Mouse (Mus musculus): ENCODE measurements around the gene Agt. TPM values are rescaled to one million over a fixed set of nuclear protein-coding genes. Genes with fewer than 3 reads are reported as not detected.

The Agt gene
- total RNA-seq, 1 experiment: not detected

DNA sequence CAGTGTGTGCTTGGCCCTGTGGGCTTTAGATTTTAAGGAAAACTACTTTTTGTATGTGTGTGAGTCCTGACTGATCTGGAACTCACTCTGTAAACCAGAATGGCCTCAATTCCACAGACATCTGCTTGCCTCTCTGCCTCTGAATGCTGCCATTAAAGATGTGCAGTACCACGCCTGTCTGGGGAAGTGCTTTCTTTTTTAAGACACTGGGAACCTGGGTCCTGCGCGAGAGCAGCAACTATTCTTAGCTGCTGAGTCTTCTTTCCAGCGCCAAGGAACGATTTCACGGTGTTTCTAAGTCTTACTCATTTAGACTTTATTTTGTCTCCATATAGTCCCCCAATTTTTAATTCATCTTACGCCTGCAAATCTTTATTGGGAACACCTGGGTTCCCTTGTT, 22.7 kb downstream of the Agt start:
- H3K4me1 ChIP-seq (ENCODE audit: control insufficient read depth in 2 of 2, insufficient read depth in 2 of 2, low read length in 2 of 2, poor library complexity in 1 of 2): 0 out of 4 replicates have a peak, but pooled peaks cover 2% of the 10 kb centered on the region in 2 experiments
- no peak for TF ChIP-seq ZNF384 (IDR thresholded peaks at IDR 0.05; ENCODE audit: low read depth, low read length)
- TF ChIP-seq MAFK (IDR thresholded peaks at IDR 0.05; ENCODE audit: insufficient read depth, low read depth, low read length): no peak
- TF ChIP-seq CHD2 (IDR thresholded peaks at IDR 0.05; ENCODE audit: low read depth, low read length): no peak
- no peak for TF ChIP-seq HCFC1 (IDR thresholded peaks at IDR 0.05; ENCODE audit: borderline replicate concordance, insufficient read depth, low read length)
- TF ChIP-seq ZC3H11A (IDR thresholded peaks at IDR 0.05; ENCODE audit: borderline replicate concordance, low read depth, low read length): no peak
- H3K9ac ChIP-seq (ENCODE audit: insufficient read depth, low read depth, low read length, poor library complexity, severe bottlenecking): no peak overlapping the region
- in situ Hi-C loops (cut with MboI; ENCODE audit: low sequenced_read_pairs in 2 of 2, unreplicated experiment in 2 of 2): no loop called here
- H3K27ac ChIP-seq (ENCODE audit: insufficient read depth, low read depth, low read length, poor library complexity, severe bottlenecking): no peak overlapping the region
- H3K36me3 ChIP-seq (ENCODE audit: control insufficient read depth, insufficient read depth, low read length, poor library complexity, severe bottlenecking): peaks cover 64% of the 10 kb centered on the region
- no peak for DNase-seq (ENCODE audit: low read depth, low spot score)
- no peaks in the 10 kb centered on the region for H3K9me3 ChIP-seq (ENCODE audit: control insufficient read depth, insufficient read depth, low read depth, low read length)
- no peak overlapping the region for H3K4me3 ChIP-seq (ENCODE audit: insufficient read depth in 1 of 2, low read depth in 1 of 2, low read length in 2 of 2, poor library complexity in 1 of 2, severe bottlenecking in 1 of 2)

DNA sequence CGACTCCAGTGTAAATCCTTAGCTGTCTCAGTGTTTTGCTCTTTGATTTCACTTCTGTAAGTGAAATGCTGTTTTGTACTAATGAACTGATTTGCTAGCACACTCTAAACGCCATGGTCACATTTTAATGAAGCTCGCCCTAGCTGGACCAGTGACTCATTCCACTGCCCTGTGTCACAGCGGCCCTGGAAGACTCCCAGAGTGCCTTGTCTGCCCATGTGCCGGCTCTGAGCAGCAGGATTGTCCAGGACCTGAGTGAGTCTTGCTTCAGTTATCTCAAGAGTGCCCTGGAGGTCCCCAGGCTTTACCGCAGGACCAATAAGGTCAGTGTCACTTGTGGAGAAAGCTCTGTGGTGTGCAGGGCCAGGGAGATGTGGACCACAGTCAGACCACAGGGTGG, 23.1 kb downstream of the Agt start:
- H3K36me3 ChIP-seq (ENCODE audit: control insufficient read depth, insufficient read depth, low read length, poor library complexity, severe bottlenecking): peaks cover 65% of the 10 kb centered on the region
- no peak overlapping the region for H3K9ac ChIP-seq (ENCODE audit: insufficient read depth, low read depth, low read length, poor library complexity, severe bottlenecking)

DNA sequence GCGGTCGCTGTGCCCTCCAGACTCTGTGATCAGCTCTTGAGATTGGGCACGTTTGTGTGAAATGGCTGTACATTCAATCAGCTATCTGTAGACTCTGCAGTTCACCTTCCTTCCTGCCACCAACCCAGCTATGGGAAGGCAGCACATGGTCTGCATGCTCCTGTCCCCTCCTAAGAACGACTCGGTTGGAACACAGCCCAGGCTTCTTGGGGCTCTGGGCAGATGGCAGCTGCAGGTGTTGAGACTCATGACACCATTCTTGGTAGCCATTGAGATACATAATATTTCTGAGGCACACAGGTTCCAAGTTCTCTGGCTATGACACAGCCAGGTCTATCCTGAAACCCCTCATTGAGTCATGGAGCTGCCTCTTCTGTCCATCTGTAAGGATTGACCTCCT, 26.2 kb downstream of the Agt start:
- no peak for DNase-seq (ENCODE audit: low read depth, low spot score)
- Histone ChIP-seq H3K4me1 (ENCODE audit: control insufficient read depth in 2 of 2, insufficient read depth in 2 of 2, low read length in 2 of 2, poor library complexity in 1 of 2) (0 out of 4 replicates have a peak, but pooled peaks cover 2% of the 10 kb centered on the region in 2 experiments), H3K4me3 (ENCODE audit: insufficient read depth in 1 of 2, low read depth in 1 of 2, low read length in 2 of 2, poor library complexity in 1 of 2, severe bottlenecking in 1 of 2) (no peak overlapping the region), H3K9me3 (ENCODE audit: control insufficient read depth, insufficient read depth, low read depth, low read length) (no peaks in the 10 kb centered on the region), H3K27ac (ENCODE audit: insufficient read depth, low read depth, low read length, poor library complexity, severe bottlenecking) (no peak overlapping the region), H3K9ac (ENCODE audit: insufficient read depth, low read depth, low read length, poor library complexity, severe bottlenecking) (no peak overlapping the region), H3K36me3 (ENCODE audit: control insufficient read depth, insufficient read depth, low read length, poor library complexity, severe bottlenecking) (peaks cover 48% of the 10 kb centered on the region)
- in situ Hi-C loops (cut with MboI; ENCODE audit: low sequenced_read_pairs in 2 of 2, unreplicated experiment in 2 of 2): no loop called here
- TF ChIP-seq ZNF384 (IDR thresholded peaks at IDR 0.05; ENCODE audit: low read depth, low read length) (no peak), CHD2 (IDR thresholded peaks at IDR 0.05; ENCODE audit: low read depth, low read length) (no peak), ZC3H11A (IDR thresholded peaks at IDR 0.05; ENCODE audit: borderline replicate concordance, low read depth, low read length) (no peak), MAFK (IDR thresholded peaks at IDR 0.05; ENCODE audit: insufficient read depth, low read depth, low read length) (no peak), HCFC1 (IDR thresholded peaks at IDR 0.05; ENCODE audit: borderline replicate concordance, insufficient read depth, low read length) (no peak)

More for the DNA sequence above, 23.1 kb downstream of the Agt start:
- in situ Hi-C loops (cut with MboI; ENCODE audit: low sequenced_read_pairs in 2 of 2, unreplicated experiment in 2 of 2): no loop called here
- Histone ChIP-seq H3K9me3 (ENCODE audit: control insufficient read depth, insufficient read depth, low read depth, low read length) (no peaks in the 10 kb centered on the region), H3K4me1 (ENCODE audit: control insufficient read depth in 2 of 2, insufficient read depth in 2 of 2, low read length in 2 of 2, poor library complexity in 1 of 2) (0 out of 4 replicates have a peak, but pooled peaks cover 2% of the 10 kb centered on the region in 2 experiments), H3K4me3 (ENCODE audit: insufficient read depth in 1 of 2, low read depth in 1 of 2, low read length in 2 of 2, poor library complexity in 1 of 2, severe bottlenecking in 1 of 2) (no peak overlapping the region), H3K27ac (ENCODE audit: insufficient read depth, low read depth, low read length, poor library complexity, severe bottlenecking) (no peak overlapping the region)
- no peak for TF ChIP-seq MAFK (IDR thresholded peaks at IDR 0.05; ENCODE audit: insufficient read depth, low read depth, low read length)
- no peak for TF ChIP-seq ZC3H11A (IDR thresholded peaks at IDR 0.05; ENCODE audit: borderline replicate concordance, low read depth, low read length)
- no peak for TF ChIP-seq CHD2 (IDR thresholded peaks at IDR 0.05; ENCODE audit: low read depth, low read length)
- TF ChIP-seq ZNF384 (IDR thresholded peaks at IDR 0.05; ENCODE audit: low read depth, low read length): no peak
- TF ChIP-seq HCFC1 (IDR thresholded peaks at IDR 0.05; ENCODE audit: borderline replicate concordance, insufficient read depth, low read length): no peak
- DNase-seq (ENCODE audit: low read depth, low spot score): no peak

DNA sequence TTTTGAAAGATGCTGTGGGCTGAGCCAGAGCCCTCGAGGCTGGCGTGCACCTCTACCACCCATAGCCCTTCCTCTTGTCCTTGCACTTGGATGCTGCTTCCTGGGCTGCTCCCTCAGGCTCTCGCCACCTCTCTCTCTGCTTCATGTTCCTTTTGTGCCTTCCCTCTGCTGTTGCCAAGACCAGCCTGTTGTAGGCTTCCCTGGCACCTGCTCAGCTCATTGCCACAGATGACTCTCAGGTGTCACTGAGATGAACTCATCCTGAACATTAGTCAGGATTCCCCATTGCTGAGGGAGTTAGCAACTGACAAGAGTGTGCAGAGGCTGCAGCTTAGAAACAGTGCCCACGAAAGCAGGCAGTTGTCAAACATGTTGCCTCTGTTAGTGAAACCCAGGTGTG, 27.5 kb downstream of the Agt start:
- DNase-seq (ENCODE audit: low read depth, low spot score): no peak
- H3K36me3 ChIP-seq (ENCODE audit: control insufficient read depth, insufficient read depth, low read length, poor library complexity, severe bottlenecking): peaks cover 48% of the 10 kb centered on the region
- no peak overlapping the region for H3K27ac ChIP-seq (ENCODE audit: insufficient read depth, low read depth, low read length, poor library complexity, severe bottlenecking)
- no peak overlapping the region for H3K9ac ChIP-seq (ENCODE audit: insufficient read depth, low read depth, low read length, poor library complexity, severe bottlenecking)
- H3K9me3 ChIP-seq (ENCODE audit: control insufficient read depth, insufficient read depth, low read depth, low read length): no peaks in the 10 kb centered on the region
- in situ Hi-C loops (cut with MboI; ENCODE audit: low sequenced_read_pairs in 2 of 2, unreplicated experiment in 2 of 2): no loop called here
- no peak for TF ChIP-seq HCFC1 (IDR thresholded peaks at IDR 0.05; ENCODE audit: borderline replicate concordance, insufficient read depth, low read length)
- no peak for TF ChIP-seq ZC3H11A (IDR thresholded peaks at IDR 0.05; ENCODE audit: borderline replicate concordance, low read depth, low read length)
- no peak for TF ChIP-seq ZNF384 (IDR thresholded peaks at IDR 0.05; ENCODE audit: low read depth, low read length)
- no peak for TF ChIP-seq CHD2 (IDR thresholded peaks at IDR 0.05; ENCODE audit: low read depth, low read length)
- TF ChIP-seq MAFK (IDR thresholded peaks at IDR 0.05; ENCODE audit: insufficient read depth, low read depth, low read length): no peak
- no peak overlapping the region for H3K4me3 ChIP-seq (ENCODE audit: insufficient read depth in 1 of 2, low read depth in 1 of 2, low read length in 2 of 2, poor library complexity in 1 of 2, severe bottlenecking in 1 of 2)
- H3K4me1 ChIP-seq (ENCODE audit: control insufficient read depth in 2 of 2, insufficient read depth in 2 of 2, low read length in 2 of 2, poor library complexity in 1 of 2): 0 out of 4 replicates have a peak, but pooled peaks cover 0 to 2% of the 10 kb centered on the region in 2 experiments
